Mouse (Mus musculus): Measurements from ENCODE around the gene Tmtc4. TPM values are rescaled to one million over a fixed set of nuclear protein-coding genes. Genes with fewer than 3 reads are reported as not detected.

The Tmtc4 gene
- total and polyA plus RNA-seq, 3 experiments: 1.4 to 3.3 (median 2.7) TPM

DNA sequence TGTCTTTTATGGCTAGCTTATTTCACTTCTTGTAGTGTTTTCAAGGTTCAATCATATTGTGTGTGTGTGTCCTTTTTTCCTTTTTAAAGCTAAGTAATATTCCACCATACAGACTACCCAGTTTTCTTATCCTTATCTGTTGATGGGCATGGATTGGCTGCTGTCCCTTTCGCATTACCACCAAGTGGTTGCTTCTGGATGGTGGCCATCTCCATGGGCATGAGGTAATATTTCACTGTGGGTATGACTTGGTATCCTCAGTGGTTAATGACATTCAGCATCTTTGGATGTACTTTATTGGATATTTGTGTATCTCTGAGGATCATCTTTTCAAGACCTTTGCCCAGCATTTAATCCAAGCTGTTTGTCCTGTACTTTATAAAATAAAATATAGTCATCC lies 87.7 kb downstream of the Tmtc4 start:
- H3K36me3 ChIP-seq (replicated peaks in 1 of 2; ENCODE audit: control insufficient read depth in 1 of 2, insufficient read depth in 1 of 2, low read length in 1 of 2): peaks cover 35 to 79% of the 10 kb centered on the region in 2 experiments
- dilution Hi-C loops (cut with MboI; ENCODE audit: extremely low pct_ligation_motif_present, extremely low pct_unique_long_range_greater_than_20kb, low sequenced_read_pairs): no loop called here
- TF ChIP-seq TCF12 (IDR thresholded peaks at IDR 0.05; ENCODE audit: low read depth, low read length): no peak
- no peak for TF ChIP-seq SMC3 (IDR thresholded peaks at IDR 0.05; ENCODE audit: low read depth, low read length)
- TF ChIP-seq NELFE (IDR thresholded peaks at IDR 0.05; ENCODE audit: low read depth, low read length): no peak
- TF ChIP-seq PAX5 (IDR thresholded peaks at IDR 0.05; ENCODE audit: low read length): no peak
- no peak for TF ChIP-seq MAX (IDR thresholded peaks at IDR 0.05; ENCODE audit: low read length)
- no peak for TF ChIP-seq RAD21 (IDR thresholded peaks at IDR 0.05; ENCODE audit: low read depth, low read length)
- no peak for TF ChIP-seq POLR2A (IDR thresholded peaks at IDR 0.05; ENCODE audit: low read depth, low read length)
- no peak for TF ChIP-seq CHD1 (IDR thresholded peaks at IDR 0.05; ENCODE audit: low read depth, low read length)
- TF ChIP-seq MEF2A (IDR thresholded peaks at IDR 0.05; ENCODE audit: borderline replicate concordance, low read depth, low read length): no peak
- TF ChIP-seq TBP (conservative IDR thresholded peaks at IDR 0.05; ENCODE audit: low read depth, low read length): no peak
- no peak for TF ChIP-seq ZMIZ1 (IDR thresholded peaks at IDR 0.05; ENCODE audit: low read depth, low read length)
- TF ChIP-seq ETS1 (conservative IDR thresholded peaks at IDR 0.05; ENCODE audit: low read depth, low read length): no peak
- TF ChIP-seq UBTF (IDR thresholded peaks at IDR 0.05; ENCODE audit: low read depth, low read length): no peak
- no peak for TF ChIP-seq CTCF (conservative IDR thresholded peaks at IDR 0.05 in 1 of 2, IDR thresholded peaks at IDR 0.05 in 1 of 2; ENCODE audit: low read depth in 2 of 2, low read length in 2 of 2)
- TF ChIP-seq MAFK (IDR thresholded peaks at IDR 0.05; ENCODE audit: insufficient replicate concordance, low read length): no peak
- no peak for TF ChIP-seq MAZ (IDR thresholded peaks at IDR 0.05; ENCODE audit: low read depth, low read length)
- no peak for TF ChIP-seq RCOR1 (conservative IDR thresholded peaks at IDR 0.05; ENCODE audit: low read depth, low read length)
- TF ChIP-seq SIN3A (IDR thresholded peaks at IDR 0.05; ENCODE audit: low read length): no peak
- TF ChIP-seq CHD2 (IDR thresholded peaks at IDR 0.05; ENCODE audit: low read length): no peak
- TF ChIP-seq MXI1 (IDR thresholded peaks at IDR 0.05; ENCODE audit: low read depth, low read length): no peak

GRCm38 (mm10) chr14:122891470-122891968 lies 92.3 kb downstream of the Tmtc4 start:
- no peak overlapping the region for H3K9ac ChIP-seq (ENCODE audit: insufficient read depth, low read depth)
- H3K4me1 ChIP-seq (ENCODE audit: control insufficient read depth in 1 of 2, insufficient read depth in 2 of 2): no peaks in the 10 kb centered on the region
- no peaks in the 10 kb centered on the region for H3K9me3 ChIP-seq (replicated peaks; ENCODE audit: low read length)
- no peak overlapping the region for H3K4me2 ChIP-seq (ENCODE audit: insufficient read depth, low read depth, poor library complexity, severe bottlenecking)
- no peaks in the 10 kb centered on the region for H3K79me2 ChIP-seq (replicated peaks; ENCODE audit: control insufficient read depth, extremely low read depth, insufficient read depth, poor library complexity, severe bottlenecking)
- no peaks in the 10 kb centered on the region for H3K27me3 ChIP-seq (replicated peaks)
- no peak for TF ChIP-seq POLR2AphosphoS2 (IDR thresholded peaks at IDR 0.05; ENCODE audit: low read depth, low read length)
- TF ChIP-seq MAZ (IDR thresholded peaks at IDR 0.05; ENCODE audit: low read depth, low read length): no peak
- no peak for TF ChIP-seq USF2 (conservative IDR thresholded peaks at IDR 0.05; ENCODE audit: low read depth, low read length)
- no peak for TF ChIP-seq ZNF384 (IDR thresholded peaks at IDR 0.05; ENCODE audit: low read depth, low read length)
- dilution Hi-C loops (cut with MboI; ENCODE audit: extremely low pct_ligation_motif_present, extremely low pct_unique_long_range_greater_than_20kb, low sequenced_read_pairs): no loop called here
- in situ Hi-C loops (cut with MboI; ENCODE audit: low pct_ligation_motif_present, low pct_unique_long_range_greater_than_20kb, low sequenced_read_pairs): loop anchor here (25.0 kb wide), 2 partner anchors 379 to 679 kb away; no protein-coding TSS in a partner anchor
- H3K36me3 ChIP-seq (replicated peaks in 1 of 2; ENCODE audit: control insufficient read depth in 1 of 2, insufficient read depth in 1 of 2, low read length in 1 of 2): peaks cover 59 to 94% of the 10 kb centered on the region in 2 experiments
- H3K27ac ChIP-seq (ENCODE audit: insufficient read depth, low read depth): no peak overlapping the region
- no peak overlapping the region for H3K4me3 ChIP-seq (replicated peaks in 1 of 3; ENCODE audit: low read depth in 2 of 3, low read length in 2 of 3, poor library complexity in 1 of 3)
- no peak for DNase-seq (ENCODE audit: extremely low read depth)

More for the DNA sequence above, 87.7 kb downstream of the Tmtc4 start:
- Histone ChIP-seq H3K4me1 (ENCODE audit: control insufficient read depth in 1 of 2, insufficient read depth in 2 of 2) (no peaks in the 10 kb centered on the region), H3K9ac (ENCODE audit: insufficient read depth, low read depth) (no peak overlapping the region), H3K4me2 (ENCODE audit: insufficient read depth, low read depth, poor library complexity, severe bottlenecking) (no peak overlapping the region), H3K4me3 (replicated peaks in 1 of 3; ENCODE audit: low read depth in 2 of 3, low read length in 2 of 3, poor library complexity in 1 of 3) (no peak overlapping the region), H3K27ac (ENCODE audit: insufficient read depth, low read depth) (no peak overlapping the region), H3K27me3 (replicated peaks) (no peaks in the 10 kb centered on the region), H3K79me2 (replicated peaks; ENCODE audit: control insufficient read depth, extremely low read depth, insufficient read depth, poor library complexity, severe bottlenecking) (no peaks in the 10 kb centered on the region), H3K9me3 (replicated peaks; ENCODE audit: low read length) (no peaks in the 10 kb centered on the region)
- in situ Hi-C loops (cut with MboI; ENCODE audit: low pct_ligation_motif_present, low pct_unique_long_range_greater_than_20kb, low sequenced_read_pairs): loop anchor here (25.0 kb wide), 2 partner anchors 384 to 684 kb away; no protein-coding TSS in a partner anchor
- no peak for DNase-seq (ENCODE audit: extremely low read depth)

All from CH12.LX (cell line).